Mouse (Mus musculus) liver, adult (tissue): Measurements from ENCODE around the gene Sdhd.
A peak's percentile ranks its signal among the peaks of the same experiment; 100 is the strongest.

ENCODE experiments used
- GATA4 ChIP-seq: IDR thresholded peaks from 2 replicates; pipeline ENCODE4 v1.6.1; 2014; ENCODE audit warnings: mild to moderate bottlenecking, low read length; ENCODE audit not compliant: insufficient replicate concordance

Gene Sdhd

DNA sequence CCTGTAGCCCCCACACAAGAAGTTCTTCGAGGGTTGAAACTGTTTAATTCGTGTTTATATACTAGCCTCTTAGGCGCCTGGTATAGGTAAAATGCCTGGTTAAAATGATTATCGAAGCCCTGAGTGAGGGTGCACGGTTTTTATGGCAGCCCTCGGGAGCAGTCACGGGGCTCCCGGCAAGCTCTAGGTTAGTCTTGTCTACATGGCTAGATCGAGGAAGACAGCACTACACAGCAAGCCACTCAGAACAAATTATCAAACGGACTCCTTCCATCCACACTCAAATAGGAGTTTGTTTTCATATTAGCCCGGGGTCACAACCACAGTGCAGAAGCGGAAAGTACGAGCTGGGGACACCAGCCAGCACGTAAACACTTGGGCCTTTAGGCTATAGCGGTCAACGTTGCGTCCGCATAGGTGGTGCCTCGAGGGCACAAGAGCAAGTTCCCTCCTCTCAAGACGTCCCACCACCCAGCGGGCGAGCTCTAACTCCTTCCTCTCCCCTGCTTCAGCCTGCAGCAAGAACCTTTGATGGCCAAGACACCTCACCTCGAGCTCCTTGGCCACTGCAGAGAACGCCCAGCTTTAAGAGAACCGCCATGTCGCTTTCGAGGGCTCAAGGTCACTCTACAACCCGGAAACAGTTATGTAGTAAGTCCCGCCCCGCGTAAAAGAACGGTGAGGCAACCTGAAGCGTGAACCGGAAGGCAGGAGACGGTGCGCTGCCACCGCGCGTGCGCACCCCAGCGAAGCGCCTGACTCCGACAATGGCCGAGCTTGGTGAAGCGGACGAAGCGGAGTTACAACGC, at the start of gene Sdhd, which contains the start of gene Timm8b:
Gene Sdhd (minus strand): TSS at position 624 of the 809 bp plus-strand sequence.
Gene Timm8b (plus strand): TSS at position 722 of the 809 bp plus-strand sequence.
- TF ChIP-seq GATA4, result peak; percentile 23; the same call in 1 of the 2 replicates

DNA sequence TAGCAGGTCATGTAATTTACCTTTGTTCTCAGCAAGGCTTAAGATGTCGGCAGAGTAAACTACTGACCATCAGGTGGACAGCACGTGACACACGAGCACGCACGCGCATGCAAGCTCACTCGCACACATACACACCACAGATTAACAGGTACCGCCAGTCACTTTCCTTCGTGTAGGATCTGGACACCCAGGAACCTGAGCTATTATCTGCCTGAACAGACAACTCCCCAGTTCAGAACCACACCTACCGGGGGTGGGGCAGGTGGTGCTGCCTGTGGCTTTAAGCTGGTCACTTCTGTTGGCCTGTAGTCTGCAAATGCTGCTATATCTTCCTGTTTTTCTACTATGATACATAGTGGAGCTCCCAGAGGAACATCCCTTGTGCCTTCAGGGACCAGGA, 46.9 kb upstream of the Sdhd start:
- TF ChIP-seq GATA4, result no peak

DNA sequence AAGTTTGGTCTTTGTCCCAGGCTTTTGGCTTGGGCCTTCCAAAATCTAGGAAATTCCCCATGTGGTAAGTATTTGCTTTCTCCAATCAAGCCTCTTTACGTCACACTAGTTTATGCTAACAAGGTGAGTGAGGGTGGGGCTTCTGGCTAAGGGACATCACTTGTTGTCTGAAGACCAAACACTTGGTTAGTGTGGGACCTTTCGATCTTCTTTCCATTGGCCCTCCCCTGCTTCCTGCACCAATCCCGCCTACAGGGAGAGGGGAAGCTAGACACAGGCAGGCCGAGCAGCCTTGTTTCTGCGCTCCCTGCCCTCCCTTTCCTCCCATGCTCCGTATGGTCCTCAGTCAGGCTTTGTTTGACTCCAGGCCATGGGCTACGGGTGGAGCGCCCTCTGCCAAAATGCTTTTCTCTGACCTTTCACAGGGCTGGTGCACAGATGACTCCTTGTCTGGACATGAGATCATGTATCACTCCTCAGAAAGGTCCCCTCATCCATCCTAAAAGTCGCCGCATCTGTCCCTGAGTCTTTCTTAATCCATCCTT, 43.3 kb upstream of the Sdhd start:
- TF ChIP-seq GATA4, result no peak

DNA sequence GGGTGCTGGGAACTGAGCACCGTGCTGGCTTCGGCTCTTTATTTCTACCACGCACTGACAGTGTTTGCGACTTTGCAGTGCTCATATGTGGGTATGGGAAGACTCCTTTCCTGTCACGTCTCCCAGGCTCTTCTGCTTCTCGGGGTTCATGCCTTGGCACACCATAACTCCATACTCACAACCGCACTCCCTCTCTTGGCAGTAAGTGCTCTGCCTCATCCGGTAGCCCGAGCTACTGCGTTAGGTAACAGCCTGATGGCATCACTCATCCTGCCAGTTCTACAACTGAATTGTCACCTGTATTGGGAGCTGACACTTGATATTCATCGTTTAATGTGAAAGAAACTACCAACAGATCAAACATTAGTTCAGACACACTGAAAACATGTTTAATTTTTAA, 30.7 kb upstream of the Sdhd start:
- TF ChIP-seq GATA4, result no peak

DNA sequence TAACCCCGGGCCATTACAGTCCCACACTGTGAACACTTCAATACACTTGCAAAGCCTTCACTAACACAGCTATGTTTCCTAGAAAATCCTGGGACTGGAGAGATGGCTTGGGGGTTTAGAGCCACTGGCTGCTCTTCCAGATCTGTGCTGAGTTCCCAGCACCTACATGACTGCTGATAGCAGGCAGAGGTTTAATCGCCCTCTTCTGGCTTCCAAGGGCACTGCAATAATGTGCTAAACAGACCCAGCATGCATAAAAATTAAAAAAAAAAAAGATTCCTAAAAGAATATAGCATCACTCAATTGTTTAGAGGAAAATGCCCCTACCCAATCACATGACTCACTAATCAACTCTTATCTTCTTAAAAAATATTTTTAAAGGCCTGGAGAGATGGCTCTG, 29.4 kb upstream of the Sdhd start:
- TF ChIP-seq GATA4, result no peak

DNA sequence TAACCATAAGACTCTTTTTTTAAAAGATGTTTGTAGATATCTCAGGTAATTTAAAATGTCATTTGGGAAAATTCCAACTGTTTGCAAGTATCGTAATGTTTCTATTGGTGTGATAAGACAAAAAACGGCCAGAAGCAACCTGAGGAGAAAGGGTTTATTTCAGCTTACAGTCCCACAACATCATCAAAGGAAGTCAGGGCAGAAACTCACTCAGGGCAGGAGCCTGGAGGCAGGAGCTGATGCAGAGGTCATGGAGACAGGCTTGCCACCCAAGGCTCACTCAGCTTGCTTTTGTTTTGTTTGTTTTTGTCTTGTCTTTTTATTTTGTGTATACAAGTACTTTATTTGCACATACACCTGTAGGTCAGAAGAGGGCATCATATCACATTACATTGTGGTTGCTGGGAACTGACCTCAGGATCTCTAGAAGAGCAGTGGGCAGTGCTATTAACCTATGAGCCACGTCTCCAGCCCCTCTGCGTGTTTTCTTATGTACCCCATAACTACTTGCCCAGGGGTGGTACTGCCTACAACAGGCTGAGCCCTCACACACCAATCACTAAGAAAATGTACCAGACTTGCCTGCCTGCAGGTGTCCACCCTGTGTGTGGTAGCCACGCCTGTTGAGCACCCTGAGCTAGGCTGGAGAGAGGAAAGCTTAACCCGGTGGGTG, 28.5 kb upstream of the Sdhd start:
- no peak for TF ChIP-seq GATA4

DNA sequence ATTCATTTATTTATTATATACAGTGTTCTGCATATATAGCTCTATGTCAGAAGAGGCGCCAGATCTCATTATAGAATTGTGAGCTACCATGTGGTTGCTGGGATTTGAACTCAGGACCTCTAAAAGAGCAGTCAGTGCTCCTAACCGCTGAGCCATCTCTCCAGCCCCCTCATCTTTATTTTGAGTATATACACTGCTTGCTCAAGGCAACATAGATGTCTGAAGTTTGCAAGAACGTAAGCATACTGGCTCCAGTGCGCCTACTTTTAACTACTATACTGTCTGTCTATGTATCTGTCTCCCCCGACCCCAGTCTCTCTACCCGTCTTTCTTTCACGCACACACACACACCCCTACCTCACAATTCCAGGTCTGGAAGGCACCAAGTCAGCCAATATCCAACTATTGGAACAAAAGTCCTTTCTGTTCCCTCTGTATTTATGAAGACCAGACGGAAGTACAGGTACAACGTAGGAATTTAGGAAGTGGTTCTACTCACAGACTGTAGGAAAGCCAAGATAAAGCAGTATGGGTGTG, 14.2 kb upstream of the Sdhd start:
- no peak for TF ChIP-seq GATA4

DNA sequence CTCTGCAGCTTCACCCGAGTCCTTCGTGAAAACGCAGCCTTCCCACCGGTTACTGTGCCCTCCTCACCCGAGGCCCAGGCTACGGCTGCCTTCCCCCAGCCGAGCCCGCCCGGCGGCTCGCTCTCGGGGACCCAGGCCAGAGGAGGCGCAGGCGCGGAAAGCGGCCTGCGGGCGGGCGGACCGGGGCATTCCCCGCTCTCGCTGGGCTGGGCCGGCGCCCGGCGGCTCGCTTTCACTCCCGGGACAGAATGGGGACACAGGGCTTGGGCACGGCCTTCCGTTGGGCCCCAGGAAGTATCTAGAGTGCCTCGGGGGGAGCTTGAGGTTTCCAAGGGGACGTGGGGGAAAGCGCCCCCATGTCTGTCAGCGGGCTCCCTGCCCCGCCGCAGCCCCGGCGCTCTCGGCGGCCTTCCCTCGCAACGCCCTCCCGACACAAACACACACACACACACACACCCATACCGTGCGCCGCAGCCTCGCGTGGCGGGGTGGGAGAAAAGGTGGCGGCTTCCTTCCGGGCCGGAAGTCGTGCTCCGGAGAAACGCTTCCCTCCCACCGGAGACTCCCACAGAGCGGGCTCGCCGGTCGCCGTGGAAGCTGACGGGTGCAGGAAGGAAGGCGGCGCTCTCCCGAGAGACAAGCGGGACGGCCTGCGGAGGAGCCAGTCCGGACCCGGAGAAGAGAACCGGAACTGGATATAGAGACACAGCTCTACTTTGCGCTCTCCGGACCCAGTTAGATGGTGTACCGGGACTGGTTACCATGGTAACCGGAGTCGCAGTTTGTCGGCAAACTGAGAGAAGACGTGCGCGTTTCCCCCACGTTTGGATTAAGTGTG, 13.4 kb upstream of the Sdhd start, which contains the start of the genes Pih1d2 and Nkapd1:
Gene Pih1d2 (plus strand): TSS at position 556 of the 838 bp plus-strand sequence.
Gene Nkapd1 (minus strand): TSS at position 699 of the 838 bp plus-strand sequence.
- peak; percentile 63; the same call in 1 of the 2 replicates for TF ChIP-seq GATA4

DNA sequence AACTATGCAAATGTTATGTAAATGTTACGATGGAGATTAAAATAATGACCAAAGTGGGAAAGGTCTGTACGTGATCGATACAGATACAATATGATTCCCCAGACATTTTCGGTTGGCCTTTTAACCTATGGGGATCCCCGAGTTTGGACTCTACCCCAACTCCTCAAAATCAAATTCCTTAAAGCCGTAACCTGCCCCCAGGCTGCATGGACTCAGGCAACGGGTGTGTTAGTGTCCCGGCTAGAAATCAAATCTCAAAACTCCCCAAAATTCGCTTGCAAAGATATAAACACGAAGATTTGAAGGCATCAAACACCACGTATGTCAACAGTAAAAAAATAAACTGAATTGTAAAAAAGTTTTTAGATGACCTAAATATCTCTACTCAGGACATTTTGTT, 12.5 kb upstream of the Sdhd start:
- TF ChIP-seq GATA4, result no peak

DNA sequence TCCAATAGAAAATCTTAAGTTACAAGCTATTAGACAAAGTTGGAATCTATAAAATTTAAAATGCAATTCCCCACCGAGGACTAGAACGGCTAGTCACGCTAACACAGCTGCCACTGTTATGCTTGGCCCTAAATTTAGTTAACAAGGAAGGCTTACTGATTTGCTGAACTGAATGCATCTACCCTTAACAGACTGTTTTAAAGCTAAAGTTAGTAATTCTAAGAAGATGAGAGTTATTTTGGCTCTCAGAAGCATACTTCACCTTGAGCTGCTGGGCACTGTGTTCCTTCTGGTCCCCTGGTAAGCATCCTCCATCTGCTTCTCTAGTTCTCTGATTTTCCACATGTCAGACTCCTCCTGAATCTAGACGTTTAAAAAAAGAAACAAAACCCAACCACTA, 8.5 kb upstream of the Sdhd start:
- TF ChIP-seq GATA4, result no peak

DNA sequence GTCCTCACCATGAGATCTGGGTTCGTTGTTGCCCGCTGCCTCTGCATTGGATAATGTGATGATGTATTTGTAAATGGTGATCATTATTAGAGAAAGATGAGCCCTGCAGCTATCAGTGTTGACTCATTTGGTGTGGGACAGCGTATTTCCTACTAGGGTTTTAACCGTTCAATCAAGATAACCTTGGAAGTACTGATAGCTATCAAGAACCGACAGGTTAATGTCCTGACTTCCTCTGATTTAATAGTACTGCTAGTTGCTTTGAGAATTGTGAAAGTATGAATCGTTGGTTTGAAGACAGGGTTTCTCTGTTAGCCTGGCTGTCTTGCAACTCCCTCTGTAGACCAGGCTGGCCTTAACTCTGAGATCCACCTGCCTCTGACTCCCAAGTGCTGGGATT, 726 bp upstream of the Sdhd start:
- peak; percentile 78; the same call in 1 of the 2 replicates for TF ChIP-seq GATA4

DNA sequence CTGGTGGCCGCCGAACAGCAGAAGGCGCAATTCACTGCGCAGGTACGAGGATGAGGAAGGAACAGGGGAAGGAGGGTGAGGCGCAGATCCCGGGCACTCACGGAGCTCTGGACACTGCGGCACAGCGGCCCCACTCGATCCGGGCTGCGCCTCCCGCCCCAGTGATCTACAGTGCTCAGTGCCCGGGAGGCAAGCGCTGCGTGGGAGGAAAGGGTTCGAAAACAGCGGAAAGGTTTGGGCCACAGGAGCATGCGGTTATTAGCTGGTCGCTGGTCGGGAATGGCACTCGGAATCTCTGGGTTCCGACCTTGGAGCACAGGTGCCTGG, 349 bp upstream of the Sdhd start:
- TF ChIP-seq GATA4, result no peak

DNA sequence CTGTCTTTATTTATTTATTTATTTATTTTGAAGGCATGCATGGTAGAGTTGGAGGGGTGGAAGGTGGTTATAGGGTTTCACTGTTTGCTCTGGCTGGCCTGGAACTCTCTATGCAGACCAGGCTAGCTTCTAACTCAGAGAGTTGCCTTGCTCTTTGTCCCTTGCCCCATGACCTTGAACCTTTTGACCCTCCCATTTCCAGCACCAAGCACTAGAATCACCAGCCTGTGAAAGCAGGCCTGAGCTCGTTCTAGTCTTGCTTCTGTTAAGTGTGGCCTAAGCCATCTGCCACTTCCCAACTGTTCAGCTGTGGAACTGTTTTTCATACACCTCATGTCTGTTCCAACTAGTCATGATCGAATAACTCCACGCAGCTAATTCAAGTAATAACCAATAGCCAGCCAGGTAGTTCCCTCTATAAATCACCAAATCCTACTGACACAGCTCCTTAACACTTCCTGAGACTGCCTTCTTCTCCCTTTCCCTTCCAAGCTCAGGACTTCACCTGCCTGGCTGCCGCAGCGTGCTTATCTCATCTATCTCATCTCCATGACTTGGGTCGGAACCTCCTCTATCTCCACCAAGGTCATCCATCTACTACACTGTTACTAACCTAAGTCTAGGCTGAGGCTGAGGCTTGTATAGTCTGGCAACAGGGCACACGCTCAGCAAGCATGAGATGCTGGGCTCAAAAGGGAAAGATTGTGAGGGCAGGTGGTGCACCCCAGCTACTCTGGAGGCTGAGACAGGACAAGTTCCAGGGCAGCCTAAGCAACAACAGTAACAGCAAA, 1.4 kb downstream of the Sdhd start:
- TF ChIP-seq GATA4, result no peak

DNA sequence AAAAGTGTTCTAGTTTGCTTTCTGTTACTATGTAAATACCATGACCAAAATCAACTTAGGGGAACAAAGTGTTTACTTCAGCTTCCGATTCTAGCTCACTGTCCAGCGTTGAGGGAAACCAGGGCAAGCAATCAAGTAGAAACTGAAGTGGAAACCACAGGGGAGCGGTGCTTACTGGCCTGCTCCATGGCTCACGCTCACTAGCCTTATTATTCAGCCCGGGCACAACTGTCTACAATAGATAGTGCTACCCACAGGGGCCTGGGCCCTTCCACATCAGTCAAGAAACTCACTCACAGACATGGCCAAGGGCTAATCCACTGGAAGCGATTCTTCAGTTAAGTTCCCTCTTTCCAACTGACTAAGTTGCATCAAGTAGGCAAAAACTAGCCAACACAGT, 2.1 kb downstream of the Sdhd start:
- TF ChIP-seq GATA4, result no peak

DNA sequence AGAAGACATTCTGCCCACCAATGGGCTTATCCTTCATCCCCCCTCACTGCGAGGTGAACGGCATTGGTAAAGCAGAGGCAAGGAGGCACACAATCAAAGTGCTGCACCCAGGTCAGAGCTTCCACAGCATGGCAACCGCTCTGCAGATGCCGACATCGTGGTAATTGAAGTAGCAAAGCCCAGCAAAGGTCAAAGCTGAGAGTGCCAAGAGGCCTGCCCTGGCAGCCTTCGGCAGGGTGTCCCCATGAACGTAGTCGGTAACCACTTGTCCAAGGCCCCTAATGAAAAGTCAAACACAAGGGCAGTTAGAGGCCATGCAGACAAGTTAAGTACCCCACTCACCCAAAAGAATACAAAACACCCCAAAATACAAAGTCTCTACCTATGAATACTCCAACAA, 6.6 kb downstream of the Sdhd start:
- TF ChIP-seq GATA4, result no peak
